Comparison of ENCODE assay signal across 15 mouse cellular contexts in the genomic region with DNA sequence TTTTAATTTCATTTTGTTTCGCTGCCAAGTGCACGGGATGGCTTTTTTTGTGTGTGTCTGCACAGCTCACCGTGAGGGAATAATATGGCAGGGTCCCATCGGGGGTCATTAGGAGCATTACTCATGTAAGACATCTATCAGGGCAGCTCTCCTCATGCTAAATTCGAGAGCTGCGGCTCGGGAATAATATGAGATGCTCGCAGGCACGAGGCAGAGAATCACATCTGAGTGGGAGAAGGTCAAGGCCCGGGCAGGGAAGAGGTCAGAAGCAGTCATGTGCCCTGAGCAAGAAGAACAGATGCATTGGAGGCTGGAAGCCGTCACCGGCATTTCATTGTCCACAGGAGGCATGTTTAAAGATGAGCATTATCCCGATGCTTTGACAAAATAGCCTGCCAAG.
DNase-seq lines count a peak whose midpoint lies in the region; ATAC-seq and TF ChIP-seq lines count a peak whose summit lies in the region.
"Had no signal": no experiment of that assay in that cellular context is flagged by ENCODE, and none has a peak within 500 bp of the region (broad histone marks: within the 10 kb centered on the region; RNA-seq: fewer than 3 reads in every experiment).

No protein-coding gene starts in this region.

- peaks cover 27% of the 10 kb centered on the region for H3K27me3 ChIP-seq in forebrain, embryonic 13.5 days
- H3K27me3 ChIP-seq in forebrain, postnatal 0 days (ENCODE audit: insufficient read depth, low read length): no peaks in the 10 kb centered on the region
- no peaks in the 10 kb centered on the region for H3K27me3 ChIP-seq in embryonic facial prominence, embryonic 10.5 days (replicated peaks; ENCODE audit: low read depth, poor library complexity, severe bottlenecking)
- no peaks in the 10 kb centered on the region for H3K27me3 ChIP-seq in hindbrain, postnatal 0 days (ENCODE audit: insufficient read depth, low read length)
- H3K27me3 ChIP-seq in neural tube, embryonic 12.5 days (replicated peaks): no peaks in the 10 kb centered on the region
- H3K27me3 ChIP-seq: CH12.LX; limb, embryonic 12.5 days; megakaryocyte, embryonic 14.5 days had no signal

- DNase-seq in forebrain, postnatal 0 days: no peak
- peak; percentile 49 for DNase-seq in embryonic facial prominence, embryonic 10.5 days (ENCODE audit: low spot score)
- DNase-seq in hindbrain, postnatal 0 days (ENCODE audit: low spot score): peak; percentile 22
- DNase-seq in lung, postnatal 14 days: no peak
- no peak for DNase-seq in Muller cell, postnatal 12 days (ENCODE audit: inconsistent ontology term)
- DNase-seq in right cerebral cortex, adult 2 months (ENCODE audit: low spot score in 2 of 2): no peak
- DNase-seq: heart, postnatal 14 days; kidney, adult 8-10 months; lung, adult 18-20 months had no signal

- H3K4me3 ChIP-seq in forebrain, embryonic 13.5 days: no peak overlapping the region
- no peak overlapping the region for H3K4me3 ChIP-seq in forebrain, postnatal 0 days (ENCODE audit: low read depth, low read length)
- no peak overlapping the region; the same call in 1 of the 2 replicates for H3K4me3 ChIP-seq in embryonic facial prominence, embryonic 10.5 days
- H3K4me3 ChIP-seq in hindbrain, postnatal 0 days (ENCODE audit: low read length): no peak overlapping the region
- H3K4me3 ChIP-seq in neural tube, embryonic 12.5 days: no peak overlapping the region
- H3K4me3 ChIP-seq: layer of hippocampus, adult 2 months; limb, embryonic 12.5 days; megakaryocyte, embryonic 14.5 days had no signal

- peak overlapping the region; percentile 12; the same call in 1 of the 2 replicates for H3K4me2 ChIP-seq in forebrain, embryonic 13.5 days
- no peak overlapping the region; the same call in 1 of the 2 replicates for H3K4me2 ChIP-seq in forebrain, postnatal 0 days (ENCODE audit: low read depth)
- H3K4me2 ChIP-seq in hindbrain, postnatal 0 days (ENCODE audit: low read depth, low read length): peak overlapping the region; percentile 43
- H3K4me2 ChIP-seq in neural tube, embryonic 12.5 days (replicated peaks): peak overlapping the region; percentile 47
- H3K4me2 ChIP-seq: limb, embryonic 12.5 days had no signal

- no peak for TF ChIP-seq CTCF in forebrain, postnatal 0 days (IDR thresholded peaks at IDR 0.05; ENCODE audit: low read depth)
- TF ChIP-seq CTCF in hindbrain, postnatal 0 days (IDR thresholded peaks at IDR 0.05; ENCODE audit: low read depth): no peak

- H3K9ac ChIP-seq in forebrain, embryonic 13.5 days: no peak overlapping the region
- H3K9ac ChIP-seq in forebrain, postnatal 0 days: no peak overlapping the region; the same call in 1 of the 2 replicates
- no peak overlapping the region for H3K9ac ChIP-seq in hindbrain, postnatal 0 days (replicated peaks; ENCODE audit: low read length)
- H3K9ac ChIP-seq in neural tube, embryonic 12.5 days: no peak overlapping the region
- H3K9ac ChIP-seq: limb, embryonic 12.5 days had no signal

- 0 out of 2 replicates have a peak, but pooled peaks have one; percentile 21 for ATAC-seq in forebrain, embryonic 13.5 days
- no peak for ATAC-seq in forebrain, postnatal 0 days
- ATAC-seq in hindbrain, postnatal 0 days: peak; percentile 55; the same call in 1 of the 2 replicates
- ATAC-seq in neural tube, embryonic 12.5 days (ENCODE audit: low FRiP score, low read depth): peak; percentile 41

- no peak overlapping the region for H3K27ac ChIP-seq in forebrain, embryonic 13.5 days
- no peak overlapping the region for H3K27ac ChIP-seq in forebrain, postnatal 0 days (ENCODE audit: low read depth, low read length)
- H3K27ac ChIP-seq in embryonic facial prominence, embryonic 10.5 days (replicated peaks): 0 out of 2 replicates have a peak overlapping the region, but pooled peaks have one; percentile 4
- H3K27ac ChIP-seq in hindbrain, postnatal 0 days: no peak overlapping the region
- no peak overlapping the region; the same call in 1 of the 2 replicates for H3K27ac ChIP-seq in neural tube, embryonic 12.5 days
- H3K27ac ChIP-seq: layer of hippocampus, adult 2 months; limb, embryonic 12.5 days had no signal

- H3K4me1 ChIP-seq in forebrain, embryonic 13.5 days: peaks cover 9% of the 10 kb centered on the region; the same call in 1 of the 2 replicates
- H3K4me1 ChIP-seq in forebrain, postnatal 0 days (ENCODE audit: insufficient read depth): no peaks in the 10 kb centered on the region
- H3K4me1 ChIP-seq in embryonic facial prominence, embryonic 10.5 days: peaks cover 29% of the 10 kb centered on the region
- peaks cover 7% of the 10 kb centered on the region; the same call in 1 of the 2 replicates for H3K4me1 ChIP-seq in hindbrain, postnatal 0 days (ENCODE audit: insufficient read depth, low read length)
- H3K4me1 ChIP-seq in neural tube, embryonic 12.5 days: peaks cover 26% of the 10 kb centered on the region; the same call in 1 of the 2 replicates
- H3K4me1 ChIP-seq: megakaryocyte, embryonic 14.5 days had no signal

- WGBS in forebrain, embryonic 13.5 days: 53% methylated on average over 13 of the region's 13 CpGs
- WGBS in forebrain, postnatal 0 days: 45% methylated on average over 13 of the region's 13 CpGs
- WGBS in embryonic facial prominence, embryonic 10.5 days: 31% methylated on average over 13 of the region's 13 CpGs
- WGBS in hindbrain, postnatal 0 days: 9% methylated on average over 13 of the region's 13 CpGs
- 10% methylated on average over 13 of the region's 13 CpGs for WGBS in neural tube, embryonic 12.5 days

- no peaks in the 10 kb centered on the region for H3K9me3 ChIP-seq in forebrain, embryonic 13.5 days (replicated peaks)
- H3K9me3 ChIP-seq in forebrain, postnatal 0 days (ENCODE audit: low read length): no peaks in the 10 kb centered on the region
- H3K9me3 ChIP-seq in embryonic facial prominence, embryonic 10.5 days: no peaks in the 10 kb centered on the region
- no peaks in the 10 kb centered on the region for H3K9me3 ChIP-seq in hindbrain, postnatal 0 days (ENCODE audit: low read length)
- no peaks in the 10 kb centered on the region for H3K9me3 ChIP-seq in neural tube, embryonic 12.5 days
- H3K9me3 ChIP-seq: limb, embryonic 12.5 days had no signal

- no peaks in the 10 kb centered on the region for H3K36me3 ChIP-seq in forebrain, embryonic 13.5 days (ENCODE audit: poor library complexity, severe bottlenecking)
- H3K36me3 ChIP-seq in forebrain, postnatal 0 days (ENCODE audit: insufficient read depth): no peaks in the 10 kb centered on the region
- H3K36me3 ChIP-seq in embryonic facial prominence, embryonic 10.5 days (replicated peaks): peaks cover 22% of the 10 kb centered on the region
- H3K36me3 ChIP-seq in hindbrain, postnatal 0 days (ENCODE audit: insufficient read depth, low read length): no peaks in the 10 kb centered on the region
- no peaks in the 10 kb centered on the region for H3K36me3 ChIP-seq in neural tube, embryonic 12.5 days

Comparison
In these comparisons a context has a peak if more than half of its experiments do, and no peak if none do; other contexts are left out.
1. DNase-seq: peak in embryonic facial prominence, embryonic 10.5 days (single experiment) and hindbrain, postnatal 0 days (single experiment); none in forebrain, postnatal 0 days (single experiment), lung, postnatal 14 days (single experiment), Muller cell, postnatal 12 days (single experiment) and right cerebral cortex, adult 2 months (0 of 2).